19 mouse cellular contexts compared by ENCODE assay signal in the genomic region with DNA sequence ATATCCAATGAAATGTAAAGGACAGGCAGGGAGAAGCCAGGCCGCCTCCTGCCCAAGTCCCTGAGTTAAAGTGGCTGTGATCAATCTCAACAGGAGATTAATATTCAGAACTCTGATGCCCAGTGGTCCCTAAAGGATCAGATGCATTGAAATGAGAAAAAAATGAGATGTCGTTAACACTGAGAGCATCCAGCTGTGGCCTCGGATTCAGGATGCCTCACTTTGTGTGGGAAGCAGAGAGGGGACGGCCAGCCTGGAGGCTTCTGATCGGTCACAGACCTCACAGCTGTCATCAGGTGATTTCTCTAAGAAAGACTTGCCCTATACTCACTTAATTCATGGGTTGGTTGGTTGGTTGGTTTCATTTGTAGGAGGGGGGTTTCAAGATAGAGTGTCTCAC.
DNase-seq lines count a peak whose midpoint lies in the region; ATAC-seq lines count a peak whose summit lies in the region.
"Had no signal": no experiment of that assay in that cellular context is flagged by ENCODE, and none has a peak within 500 bp of the region (broad histone marks: within the 10 kb centered on the region; RNA-seq: fewer than 3 reads in every experiment).

No protein-coding gene starts in this region.

- 46% methylated on average over 5 of the region's 5 CpGs for WGBS in forebrain, embryonic 13.5 days
- WGBS in hindbrain, embryonic 16.5 days, result 19% methylated on average over 5 of the region's 5 CpGs
- 22% methylated on average over 5 of the region's 5 CpGs for WGBS in midbrain, embryonic 16.5 days
- WGBS in intestine, embryonic 15.5 days, result 72% methylated on average over 5 of the region's 5 CpGs

- no peak overlapping the region for H3K4me2 ChIP-seq in forebrain, embryonic 13.5 days
- H3K4me2 ChIP-seq in hindbrain, embryonic 16.5 days (ENCODE audit: low read length), result no peak overlapping the region
- no peak overlapping the region for H3K4me2 ChIP-seq in midbrain, embryonic 16.5 days (ENCODE audit: low read length)
- H3K4me2 ChIP-seq in intestine, embryonic 15.5 days (replicated peaks), result no peak overlapping the region
- H3K4me2 ChIP-seq: heart, embryonic 15.5 days had no signal

- H3K9ac ChIP-seq in forebrain, embryonic 13.5 days, result no peak overlapping the region
- peak overlapping the region; percentile 5; the same call in 1 of the 2 replicates for H3K9ac ChIP-seq in hindbrain, embryonic 16.5 days (ENCODE audit: low read depth, low read length)
- H3K9ac ChIP-seq in midbrain, embryonic 16.5 days (ENCODE audit: low read depth, low read length), result 0 out of 2 replicates have a peak overlapping the region, but pooled peaks have one; percentile 17
- no peak overlapping the region for H3K9ac ChIP-seq in intestine, embryonic 15.5 days
- H3K9ac ChIP-seq: heart, embryonic 15.5 days had no signal

- H3K36me3 ChIP-seq in forebrain, embryonic 13.5 days (ENCODE audit: poor library complexity, severe bottlenecking), result no peaks in the 10 kb centered on the region; the same call in 1 of the 2 replicates
- no peaks in the 10 kb centered on the region for H3K36me3 ChIP-seq in hindbrain, embryonic 16.5 days (ENCODE audit: control insufficient read depth, insufficient read depth, low read length)
- no peaks in the 10 kb centered on the region for H3K36me3 ChIP-seq in midbrain, embryonic 16.5 days (ENCODE audit: control insufficient read depth, insufficient read depth, low read length)
- H3K36me3 ChIP-seq in intestine, embryonic 15.5 days, result no peaks in the 10 kb centered on the region
- H3K36me3 ChIP-seq: G1E; heart, embryonic 15.5 days had no signal

- no peak overlapping the region for H3K4me3 ChIP-seq in forebrain, embryonic 13.5 days
- no peak overlapping the region for H3K4me3 ChIP-seq in hindbrain, embryonic 16.5 days (ENCODE audit: low read length)
- H3K4me3 ChIP-seq in midbrain, embryonic 16.5 days (ENCODE audit: low read depth, low read length), result no peak overlapping the region
- H3K4me3 ChIP-seq in intestine, embryonic 15.5 days (replicated peaks), result no peak overlapping the region
- H3K4me3 ChIP-seq: erythroblast, embryonic 14.5 days; gastrocnemius, adult 2 months; heart, embryonic 15.5 days had no signal

- no peaks in the 10 kb centered on the region for H3K27me3 ChIP-seq in forebrain, embryonic 13.5 days
- no peaks in the 10 kb centered on the region for H3K27me3 ChIP-seq in hindbrain, embryonic 16.5 days (replicated peaks; ENCODE audit: control insufficient read depth, insufficient read depth, low read length)
- H3K27me3 ChIP-seq in midbrain, embryonic 16.5 days (ENCODE audit: control insufficient read depth, insufficient read depth, low read depth, low read length), result no peaks in the 10 kb centered on the region
- no peaks in the 10 kb centered on the region for H3K27me3 ChIP-seq in intestine, embryonic 15.5 days (replicated peaks)
- H3K27me3 ChIP-seq: heart, embryonic 15.5 days had no signal

- peak overlapping the region; percentile 86 for H3K27ac ChIP-seq in forebrain, embryonic 13.5 days
- H3K27ac ChIP-seq in hindbrain, embryonic 16.5 days (ENCODE audit: low read depth, low read length), result peak overlapping the region; percentile 13; the same call in 1 of the 2 replicates
- H3K27ac ChIP-seq in midbrain, embryonic 16.5 days (ENCODE audit: low read length), result peak overlapping the region; percentile 56
- H3K27ac ChIP-seq in intestine, embryonic 15.5 days, result no peak overlapping the region
- H3K27ac ChIP-seq: heart, embryonic 15.5 days had no signal

- peak; percentile 32 for DNase-seq in embryo, embryonic 10.5 days (ENCODE audit: low spot score)
- no peak for DNase-seq in embryo, embryonic 11 days
- no peak for DNase-seq in cerebellum, postnatal 10 days
- DNase-seq in kidney, postnatal 36 days, result no peak
- DNase-seq: cerebellum, postnatal 14 days; gastrocnemius, adult 2 months; heart, adult 18-20 months; kidney, adult 2 months; kidney, postnatal 25 days; lung, adult 18-20 months; retina, postnatal 1 day had no signal

- peaks cover 63% of the 10 kb centered on the region for H3K4me1 ChIP-seq in forebrain, embryonic 13.5 days
- peaks cover 39% of the 10 kb centered on the region for H3K4me1 ChIP-seq in hindbrain, embryonic 16.5 days (ENCODE audit: control insufficient read depth, insufficient read depth, low read depth, low read length)
- H3K4me1 ChIP-seq in midbrain, embryonic 16.5 days (ENCODE audit: control insufficient read depth, insufficient read depth, low read length), result peaks cover 40% of the 10 kb centered on the region
- H3K4me1 ChIP-seq in intestine, embryonic 15.5 days (replicated peaks), result 0 out of 2 replicates have a peak, but pooled peaks cover 3% of the 10 kb centered on the region
- H3K4me1 ChIP-seq: heart, embryonic 15.5 days had no signal

- ATAC-seq in forebrain, embryonic 13.5 days, result no peak
- no peak for ATAC-seq in hindbrain, embryonic 16.5 days
- ATAC-seq in midbrain, embryonic 16.5 days, result no peak
- ATAC-seq in intestine, embryonic 15.5 days, result no peak
- ATAC-seq: CD4-positive, CD25-positive, alpha-beta regulatory T cell, adult 4 months had no signal

- H3K9me3 ChIP-seq in forebrain, embryonic 13.5 days (replicated peaks), result no peaks in the 10 kb centered on the region
- H3K9me3 ChIP-seq in hindbrain, embryonic 16.5 days (ENCODE audit: control insufficient read depth, low read length), result no peaks in the 10 kb centered on the region
- H3K9me3 ChIP-seq in midbrain, embryonic 16.5 days (replicated peaks; ENCODE audit: control insufficient read depth, low read length, poor library complexity, severe bottlenecking), result no peaks in the 10 kb centered on the region
- H3K9me3 ChIP-seq in intestine, embryonic 15.5 days, result no peaks in the 10 kb centered on the region
- H3K9me3 ChIP-seq: heart, embryonic 15.5 days had no signal

Comparison
In these comparisons a context has a peak if more than half of its experiments do, and no peak if none do; other contexts are left out.
1. H3K9ac ChIP-seq: peak in hindbrain, embryonic 16.5 days (single experiment) and midbrain, embryonic 16.5 days (single experiment); none in forebrain, embryonic 13.5 days (single experiment) and intestine, embryonic 15.5 days (single experiment).